Mouse (Mus musculus) forebrain, postnatal 0 days (tissue): Measurements from ENCODE around the gene Gm10282. TPM values are rescaled to one million over a fixed set of nuclear protein-coding genes. Genes with fewer than 3 reads are reported as not detected.

Experiments
- ATAC-seq: fragments of 200-750 bp; cut with Nextera tagmentation; 2 replicates; pipeline ENCODE4 v1.8.0; 2017; ENCODE audit warnings: mild to moderate bottlenecking, moderate library complexity
- DNase-seq: peaks from one replicate; pipeline ENCODE4 v3.0.0-alpha.2; 2015
- H3K27ac ChIP-seq: fragments of 300-500 bp; sonication (generic); 2 replicates; pipeline ENCODE4 v1.5.1; 2014; ENCODE audit warnings: low read depth, mild to moderate bottlenecking, antibody characterized with exemption, low read length, moderate library complexity, mixed read lengths
- H3K27me3 ChIP-seq: fragments of 300-500 bp; sonication (generic); 2 replicates; pipeline ENCODE4 v1.6.1; 2014; ENCODE audit warnings: mild to moderate bottlenecking, low read length, mixed read lengths; ENCODE audit not compliant: insufficient read depth
- H3K36me3 ChIP-seq: fragments of 300-500 bp; sonication (generic); 2 replicates; pipeline ENCODE4 v1.6.1; 2014; ENCODE audit warnings: mild to moderate bottlenecking, moderate library complexity; ENCODE audit not compliant: insufficient read depth
- H3K4me1 ChIP-seq: fragments of 300-500 bp; sonication (generic); 2 replicates; pipeline ENCODE4 v1.6.1; 2014; ENCODE audit warnings: antibody characterized with exemption; ENCODE audit not compliant: insufficient read depth
- H3K4me2 ChIP-seq: fragments of 300-500 bp; sonication (generic); 2 replicates; pipeline ENCODE4 v1.6.1; 2014; ENCODE audit warnings: low read depth, mild to moderate bottlenecking, moderate library complexity
- H3K4me3 ChIP-seq: fragments of 300-500 bp; sonication (generic); 2 replicates; pipeline ENCODE4 v1.5.1; 2014; ENCODE audit warnings: low read depth, low read length, mixed read lengths
- H3K9ac ChIP-seq: fragments of 300-500 bp; sonication (generic); 2 replicates; pipeline ENCODE4 v1.6.1; 2014; ENCODE audit warnings: mild to moderate bottlenecking
- H3K9me3 ChIP-seq: fragments of 300-500 bp; sonication (generic); 2 replicates; pipeline ENCODE4 v1.6.1; 2016; ENCODE audit warnings: low read length
- CTCF ChIP-seq: sonication (generic); IDR thresholded peaks from 2 replicates; pipeline ENCODE4 v1.5.1; 2016; ENCODE audit warnings: antibody characterized with exemption, control low read depth, low read depth
- WGBS: fragments of 180-500 bp; shearing (Covaris S2); extraction: QIAGEN DNeasy Blood & Tissue Kit; methylation state at CpG from one replicate; pipeline ENCODE4 v1.1.7; 2014; 5-methylcytosine and 5-hydroxymethylcytosine counted together
- polyA plus RNA-seq: library from polyadenylated mRNA; unstranded; fragments of >200 nt; fragmentation: Nextera tagmentation; extraction: Ambion mirVana; gene quantifications from 2 replicates; pipeline ENCODE4 v1.2.1, GENCODE M21; 2015
- total RNA-seq: library from RNA; depleted of rRNA; stranded (reverse); fragments of >200 nt; gene quantifications from 2 replicates; pipeline ENCODE4 v1.2.3, GENCODE M21; 2014

Gene Gm10282
- total and polyA plus RNA-seq, 2 experiments from 2014 or later, result 4.7 to 15.4 TPM

- Histone ChIP-seq H3K9me3 (no peaks in the 10 kb centered on the region), H3K9ac (no peak overlapping the region), H3K27me3 (peaks cover 14% of the 10 kb centered on the region), H3K4me2 (no peak overlapping the region), H3K27ac (no peak overlapping the region), H3K4me1 (no peaks in the 10 kb centered on the region), H3K36me3 (no peaks in the 10 kb centered on the region), H3K4me3 (no peak overlapping the region)
- ATAC-seq, result no peak
- DNase-seq, result no peak
- no peak for TF ChIP-seq CTCF
- 85% methylated on average over 10 of the region's 10 CpGs for WGBS
These were observed 19.1 kb upstream of the Gm10282 start for GRCm38 (mm10) chr8:72324036-72324706.

DNA sequence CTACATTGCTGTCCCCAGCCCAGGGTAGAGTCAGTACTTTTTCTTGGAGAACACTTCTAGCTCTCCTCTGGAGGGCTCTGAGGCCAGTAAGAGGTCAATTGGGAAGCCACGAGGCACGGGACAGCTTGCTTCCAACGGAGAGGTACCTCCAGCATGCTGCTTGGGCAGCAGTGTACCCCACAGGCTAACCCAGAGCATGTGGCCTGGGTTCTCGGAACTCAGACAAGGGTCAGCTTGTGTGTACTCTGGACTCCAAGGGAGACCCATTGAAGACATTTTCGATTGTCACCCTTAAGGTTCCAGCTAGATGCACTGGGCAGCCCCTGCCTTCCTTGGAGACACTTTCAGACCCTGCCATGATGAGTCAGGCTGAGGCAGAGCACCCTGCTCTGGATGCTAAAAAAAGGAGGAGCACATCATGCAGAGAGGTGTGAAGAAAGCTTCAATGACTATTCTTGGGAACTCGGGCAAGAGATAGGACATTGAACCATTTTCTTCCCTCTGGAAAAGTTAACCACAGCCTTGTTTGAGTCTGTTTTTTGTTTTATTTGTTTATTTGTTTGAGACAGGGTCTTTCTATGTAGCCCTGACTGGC, 18.2 kb upstream of the Gm10282 start:
- Histone ChIP-seq H3K36me3 (no peaks in the 10 kb centered on the region), H3K4me1 (no peaks in the 10 kb centered on the region), H3K27me3 (peaks cover 17% of the 10 kb centered on the region), H3K4me3 (no peak overlapping the region), H3K27ac (no peak overlapping the region), H3K9ac (no peak overlapping the region), H3K4me2 (no peak overlapping the region), H3K9me3 (no peaks in the 10 kb centered on the region)
- ATAC-seq (no peak), DNase-seq (no peak)
- TF ChIP-seq CTCF, result no peak
- WGBS, result 70% methylated on average over 6 of the region's 6 CpGs

DNA sequence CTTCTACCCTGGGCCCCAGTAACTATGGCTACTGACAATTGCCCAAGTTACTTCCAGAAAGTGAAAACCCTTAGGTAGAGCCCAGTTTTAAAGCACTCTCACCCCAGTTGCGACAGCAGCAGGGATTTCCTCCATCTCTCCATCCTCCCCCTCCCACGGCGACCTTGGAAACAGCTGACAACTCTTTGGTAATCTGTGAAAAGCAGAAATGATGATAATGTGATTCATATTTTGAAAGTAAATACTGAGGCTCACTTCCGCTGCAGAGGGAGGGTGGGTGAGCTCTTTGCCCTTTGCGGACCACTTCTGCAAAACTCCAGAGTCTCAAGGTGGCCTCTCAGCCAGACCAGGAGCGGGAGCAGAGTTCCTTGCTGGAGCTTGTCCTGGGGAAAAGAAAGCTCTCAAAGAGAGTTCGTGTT, 17.4 kb upstream of the Gm10282 start:
- H3K9me3 ChIP-seq, result no peaks in the 10 kb centered on the region
- H3K4me3 ChIP-seq, result no peak overlapping the region
- ATAC-seq, result no peak
- H3K4me1 ChIP-seq, result no peaks in the 10 kb centered on the region
- no peak for TF ChIP-seq CTCF
- H3K9ac ChIP-seq, result no peak overlapping the region
- no peaks in the 10 kb centered on the region for H3K36me3 ChIP-seq
- no peak overlapping the region for H3K27ac ChIP-seq
- H3K4me2 ChIP-seq, result no peak overlapping the region
- peaks cover 17% of the 10 kb centered on the region for H3K27me3 ChIP-seq
- no peak for DNase-seq
- 77% methylated on average over 7 of the region's 7 CpGs for WGBS

DNA sequence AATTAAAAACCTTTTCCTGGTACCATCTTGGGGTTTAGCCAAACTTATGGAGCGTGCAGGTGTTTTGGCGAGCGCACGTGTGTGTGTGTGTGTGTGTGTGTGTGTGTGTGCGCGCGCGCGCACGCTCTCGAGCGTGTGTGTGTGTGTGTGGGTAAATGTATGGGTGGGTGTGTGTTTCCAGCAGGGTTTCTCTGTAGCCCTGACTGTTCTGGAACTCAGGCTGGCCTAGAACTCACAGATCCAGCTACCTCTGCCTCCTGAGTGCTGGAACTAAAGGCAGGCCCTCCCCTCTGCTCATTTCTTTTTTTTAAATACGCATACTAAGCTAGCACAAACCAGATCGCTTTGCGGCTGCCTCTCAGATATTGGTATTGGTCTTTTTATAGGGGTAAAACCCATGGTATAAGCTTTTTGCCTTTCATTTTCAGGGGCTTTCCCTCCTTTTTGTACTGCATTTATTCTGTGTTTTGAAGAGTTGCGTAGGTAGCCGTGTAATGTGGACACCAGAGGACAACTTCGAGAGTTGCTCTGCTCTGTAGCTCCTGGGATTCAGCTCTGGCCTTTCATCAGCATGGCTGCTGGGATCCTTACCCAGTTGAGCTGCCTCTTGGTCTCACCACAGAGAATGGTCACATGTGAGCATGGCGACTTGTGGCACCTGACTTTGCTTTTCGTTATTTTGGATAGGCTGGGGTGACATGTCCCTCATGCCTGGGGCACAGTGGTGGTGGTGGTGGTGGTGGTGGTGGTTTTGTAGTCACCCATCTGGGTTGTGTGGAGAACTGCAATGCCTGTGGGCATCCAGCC, 16.8 kb upstream of the Gm10282 start:
- Histone ChIP-seq H3K4me2 (no peak overlapping the region), H3K4me1 (no peaks in the 10 kb centered on the region), H3K4me3 (no peak overlapping the region), H3K9ac (no peak overlapping the region), H3K27me3 (peaks cover 17% of the 10 kb centered on the region), H3K36me3 (no peaks in the 10 kb centered on the region), H3K27ac (no peak overlapping the region), H3K9me3 (no peaks in the 10 kb centered on the region)
- ATAC-seq, result no peak
- WGBS, result 89% methylated on average over 20 of the region's 20 CpGs
- no peak for DNase-seq
- TF ChIP-seq CTCF, result no peak

DNA sequence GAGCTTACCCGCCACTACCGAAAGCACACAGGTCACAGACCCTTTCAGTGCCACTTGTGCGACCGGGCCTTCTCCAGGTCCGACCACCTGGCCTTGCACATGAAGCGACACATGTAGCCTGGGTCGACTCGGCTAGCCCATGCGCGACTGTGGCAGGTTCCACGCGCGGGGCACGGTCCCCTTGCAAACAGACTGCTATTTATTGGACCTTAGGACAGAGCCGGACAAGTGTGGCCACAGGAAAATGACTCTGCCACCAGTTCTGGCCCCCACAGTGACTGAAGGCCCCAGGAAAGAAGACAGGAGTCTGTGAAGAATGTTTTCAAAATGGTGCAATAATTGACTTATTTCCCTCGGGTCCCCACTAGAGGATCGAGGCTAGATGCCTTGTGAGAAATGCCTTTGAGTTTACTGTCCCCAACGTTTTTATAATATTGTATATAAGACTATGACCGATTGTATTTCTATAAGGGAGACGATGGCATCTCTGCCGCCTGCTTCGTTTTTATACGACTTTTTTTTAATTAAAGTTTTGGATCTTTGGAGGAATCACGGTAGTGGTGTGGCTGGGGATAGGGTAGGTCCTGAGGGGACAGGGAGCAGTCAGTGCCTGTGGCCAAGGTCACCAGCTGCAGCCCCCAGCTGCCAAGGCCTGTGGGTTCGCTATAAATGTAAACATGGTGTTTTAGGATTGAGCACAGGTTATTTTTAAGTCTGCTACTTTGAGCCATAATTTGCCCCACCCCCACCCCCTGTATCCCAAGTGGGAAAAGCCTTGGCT, 15.9 kb upstream of the Gm10282 start:
- no peaks in the 10 kb centered on the region for H3K9me3 ChIP-seq
- H3K36me3 ChIP-seq, result no peaks in the 10 kb centered on the region
- no peak overlapping the region for H3K9ac ChIP-seq
- H3K4me2 ChIP-seq, result 0 out of 2 replicates have a peak overlapping the region, but pooled peaks have one; percentile 83
- DNase-seq, result no peak
- H3K27me3 ChIP-seq, result peaks cover 17% of the 10 kb centered on the region
- no peak for TF ChIP-seq CTCF
- no peak overlapping the region for H3K27ac ChIP-seq
- H3K4me1 ChIP-seq, result no peaks in the 10 kb centered on the region
- WGBS, result 62% methylated on average over 25 of the region's 25 CpGs
- no peak for ATAC-seq
- peak overlapping the region; percentile 14; the same call in 1 of the 2 replicates for H3K4me3 ChIP-seq

DNA sequence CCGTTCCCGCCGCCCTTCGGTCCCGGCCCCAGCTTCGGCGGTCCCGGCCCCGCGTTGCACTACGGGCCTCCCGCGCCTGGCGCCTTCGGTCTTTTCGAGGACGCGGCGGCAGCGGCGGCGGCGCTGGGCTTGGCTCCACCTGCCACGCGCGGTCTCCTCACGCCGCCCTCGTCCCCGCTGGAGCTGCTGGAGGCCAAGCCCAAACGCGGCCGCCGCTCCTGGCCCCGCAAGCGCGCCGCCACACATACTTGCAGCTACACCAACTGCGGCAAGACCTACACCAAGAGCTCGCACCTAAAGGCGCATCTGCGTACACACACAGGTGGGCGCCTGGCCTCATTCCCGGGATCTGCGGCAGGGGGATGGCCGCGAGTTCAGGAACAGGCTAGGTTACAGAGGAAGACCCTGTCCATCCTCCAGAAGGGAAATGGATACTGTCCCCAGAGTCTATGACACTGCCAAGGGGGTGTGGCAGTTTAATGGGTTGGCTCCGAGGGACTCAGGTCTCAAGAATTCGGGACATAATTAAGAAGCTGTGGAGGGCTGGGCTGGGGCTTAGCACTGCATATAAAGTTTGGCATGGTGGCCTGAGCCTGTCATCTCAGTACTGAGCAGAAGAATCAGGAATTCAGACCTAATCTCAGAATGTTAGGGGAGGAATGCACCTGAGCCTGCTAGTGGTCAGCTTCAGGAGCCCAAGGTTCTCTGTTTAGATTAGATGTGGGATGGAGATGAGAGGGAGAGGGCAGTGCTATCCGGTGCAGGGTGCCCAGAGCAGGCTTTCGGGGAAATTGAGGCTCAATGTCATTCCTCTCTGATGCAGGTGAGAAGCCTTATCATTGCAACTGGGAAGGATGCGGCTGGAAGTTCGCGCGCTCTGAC, 15.1 kb upstream of the Gm10282 start:
- H3K4me3 ChIP-seq, result peak overlapping the region; percentile 56
- no peaks in the 10 kb centered on the region for H3K9me3 ChIP-seq
- H3K27me3 ChIP-seq, result peaks cover 17% of the 10 kb centered on the region
- WGBS, result 8% methylated on average over 50 of the region's 55 CpGs
- ATAC-seq (no peak), DNase-seq (peak; percentile 11)
- no peak overlapping the region for H3K27ac ChIP-seq
- no peaks in the 10 kb centered on the region for H3K36me3 ChIP-seq
- H3K9ac ChIP-seq, result peak overlapping the region; percentile 58
- TF ChIP-seq CTCF, result no peak
- H3K4me2 ChIP-seq, result peak overlapping the region; percentile 83
- H3K4me1 ChIP-seq, result no peaks in the 10 kb centered on the region
